Mouse (Mus musculus): ENCODE measurements around the gene Cbfa2t3.
A peak's percentile ranks its signal among the peaks of the same experiment; 100 is the strongest.

The Cbfa2t3 gene

DNA sequence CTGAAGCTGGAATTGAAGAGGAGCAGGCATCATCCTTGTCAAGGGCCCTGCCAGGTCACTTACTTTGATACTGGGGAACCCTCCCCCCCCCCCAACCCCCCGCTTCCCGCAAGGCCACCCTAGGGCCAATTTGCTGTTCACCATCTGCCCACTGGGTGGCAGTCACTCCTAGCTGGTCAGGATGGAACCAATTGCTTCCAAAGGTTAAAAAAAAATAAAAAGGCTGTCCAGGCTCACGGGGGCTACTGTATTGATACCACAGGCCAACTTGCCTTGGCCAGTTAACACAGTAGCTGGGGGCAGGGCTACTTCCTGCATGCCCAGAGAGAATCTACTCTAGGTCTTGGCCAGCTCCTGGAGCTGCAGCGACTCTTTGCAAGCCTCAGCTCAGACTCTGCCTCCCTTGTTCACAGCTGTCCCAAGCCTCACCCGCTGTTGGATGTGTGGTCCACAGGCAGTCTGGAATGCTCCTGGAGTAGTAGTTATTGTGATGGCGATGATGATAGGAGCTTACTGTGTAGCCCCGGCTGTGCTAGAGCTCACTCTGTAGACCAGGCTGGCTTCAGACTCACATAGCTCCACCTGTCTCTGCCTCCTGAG, 80.9 kb downstream of the Cbfa2t3 start:
- no peak for TF ChIP-seq NANOG (IDR thresholded peaks at IDR 0.05; ENCODE audit: borderline replicate concordance, low read length)
- peak; percentile 20 for TF ChIP-seq CTCF (conservative IDR thresholded peaks at IDR 0.05; ENCODE audit: low read length)
- no peak for TF ChIP-seq POU5F1 (IDR thresholded peaks at IDR 0.05; ENCODE audit: borderline replicate concordance, low read length)
- Histone ChIP-seq H3K4me1 (replicated peaks; ENCODE audit: low read depth, low read length) (peaks cover 7% of the 10 kb centered on the region; the same call in 1 of the 2 replicates), H3K4me3 (replicated peaks; ENCODE audit: low read length) (no peak overlapping the region)

DNA sequence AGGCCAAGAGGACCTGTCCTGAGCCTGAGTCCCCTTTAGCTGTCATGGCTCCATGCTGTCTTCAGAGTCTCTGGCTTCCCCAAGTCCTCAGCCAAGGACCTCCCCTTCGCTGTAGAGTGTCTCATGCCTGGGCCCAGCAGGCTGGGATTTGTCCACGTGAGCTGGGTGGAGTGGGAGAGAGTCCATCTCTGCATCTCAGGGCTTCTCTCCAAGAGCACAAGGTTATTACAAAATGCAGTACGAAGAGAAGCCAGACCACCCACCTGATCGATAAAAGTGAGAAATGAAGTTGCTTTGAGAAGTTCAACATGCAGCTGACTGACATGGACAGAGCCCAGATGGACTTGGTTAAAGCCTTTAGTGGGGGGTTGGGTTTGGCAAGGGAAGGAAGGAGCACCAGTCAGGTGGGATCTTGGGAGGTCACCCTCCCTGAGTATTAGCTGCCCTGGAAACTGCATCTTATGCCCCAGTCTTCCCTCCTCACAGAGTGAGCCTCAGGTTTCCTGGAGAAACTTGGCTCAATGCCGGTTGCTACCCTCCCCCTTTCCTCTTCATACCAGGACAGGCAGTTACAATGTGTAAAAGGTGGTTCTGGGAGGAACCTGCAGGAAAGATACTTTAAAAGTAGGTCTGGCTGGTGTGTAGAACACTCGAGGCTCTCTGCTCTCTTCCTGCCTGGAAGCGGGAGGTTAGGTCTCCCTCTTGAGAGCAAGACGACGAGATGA, 82.6 kb downstream of the Cbfa2t3 start:
- peaks cover 30% of the 10 kb centered on the region for H3K36me3 ChIP-seq (ENCODE audit: insufficient read depth, low read length)
- TF ChIP-seq POU5F1 (IDR thresholded peaks at IDR 0.05; ENCODE audit: borderline replicate concordance, low read length) (no peak), CTCF (conservative IDR thresholded peaks at IDR 0.05; ENCODE audit: low read length) (no peak), NANOG (IDR thresholded peaks at IDR 0.05; ENCODE audit: borderline replicate concordance, low read length) (no peak)

More for the DNA sequence above, 80.9 kb downstream of the Cbfa2t3 start:
- no peaks in the 10 kb centered on the region for H3K27me3 ChIP-seq (ENCODE audit: insufficient read depth, low read length)
- peaks cover 29% of the 10 kb centered on the region for H3K36me3 ChIP-seq (ENCODE audit: insufficient read depth, low read length)
- no peaks in the 10 kb centered on the region for H3K9me3 ChIP-seq (ENCODE audit: low read length)

DNA sequence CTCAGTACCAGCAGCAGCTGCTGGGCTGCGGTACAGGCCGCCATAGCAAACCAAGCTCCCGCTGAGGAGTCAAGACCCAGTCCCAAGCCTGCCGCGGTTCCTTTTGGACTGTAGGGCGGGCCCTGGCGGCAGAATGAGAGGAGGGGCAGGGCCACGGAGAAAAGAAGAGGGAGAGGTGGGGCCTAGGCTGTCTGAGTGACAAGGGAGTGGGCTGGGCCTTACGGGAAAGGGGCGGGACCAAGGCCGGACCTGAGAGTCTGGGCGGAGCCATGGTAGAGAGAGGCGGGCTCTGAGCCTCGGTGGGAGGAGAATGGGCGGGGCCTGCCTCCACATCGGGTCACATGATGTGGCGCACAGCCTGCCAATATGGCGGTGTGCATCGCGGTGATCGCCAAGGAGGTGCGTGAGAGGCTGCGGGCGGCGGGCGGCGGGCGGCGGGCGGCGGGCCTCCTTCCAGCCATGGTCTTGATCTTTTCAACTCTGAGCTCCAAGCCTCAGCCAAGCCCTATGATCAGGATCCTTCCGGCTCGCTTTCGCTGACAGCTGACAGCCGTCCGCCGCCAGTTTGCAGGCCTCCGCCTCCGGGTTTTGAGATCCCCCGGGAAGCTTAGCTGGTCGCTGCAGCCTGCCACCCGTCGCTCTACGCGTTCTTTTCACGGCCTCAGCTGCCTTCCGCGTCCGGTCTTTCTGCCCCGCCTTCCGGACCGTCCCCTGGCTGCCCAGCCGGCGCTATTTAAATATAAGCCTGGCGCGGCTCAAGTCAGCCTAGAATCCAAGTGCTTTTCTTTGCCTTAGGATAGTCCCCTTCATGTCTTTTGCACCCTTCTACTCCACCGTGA, 87.4 kb downstream of the Cbfa2t3 start, which contains the start of the genes Galns and Trappc2l:
Galns (minus strand) TSS at position 169 of the 839 bp plus-strand sequence.
Trappc2l (plus strand) TSS at position 346 of the 839 bp plus-strand sequence.
- Histone ChIP-seq H3K9me3 (ENCODE audit: low read length) (no peaks in the 10 kb centered on the region), H3K27me3 (ENCODE audit: insufficient read depth, low read length) (no peaks in the 10 kb centered on the region), H3K4me3 (replicated peaks; ENCODE audit: low read length) (peak within 1 kb of the TSS; percentile 87), H3K4me1 (replicated peaks; ENCODE audit: low read depth, low read length) (peaks cover 22% of the 10 kb centered on the region), H3K36me3 (ENCODE audit: insufficient read depth, low read length) (peaks cover 30% of the 10 kb centered on the region)
- TF ChIP-seq CTCF (conservative IDR thresholded peaks at IDR 0.05; ENCODE audit: low read length) = 0 out of 2 replicates have a peak, but pooled peaks have one; percentile 1
- TF ChIP-seq POU5F1 (IDR thresholded peaks at IDR 0.05; ENCODE audit: borderline replicate concordance, low read length) = no peak
- TF ChIP-seq NANOG (IDR thresholded peaks at IDR 0.05; ENCODE audit: borderline replicate concordance, low read length) = no peak

More for the DNA sequence above, 82.6 kb downstream of the Cbfa2t3 start:
- Histone ChIP-seq H3K4me3 (replicated peaks; ENCODE audit: low read length) (no peak overlapping the region), H3K4me1 (replicated peaks; ENCODE audit: low read depth, low read length) (peaks cover 20% of the 10 kb centered on the region), H3K9me3 (ENCODE audit: low read length) (no peaks in the 10 kb centered on the region), H3K27me3 (ENCODE audit: insufficient read depth, low read length) (no peaks in the 10 kb centered on the region)

DNA sequence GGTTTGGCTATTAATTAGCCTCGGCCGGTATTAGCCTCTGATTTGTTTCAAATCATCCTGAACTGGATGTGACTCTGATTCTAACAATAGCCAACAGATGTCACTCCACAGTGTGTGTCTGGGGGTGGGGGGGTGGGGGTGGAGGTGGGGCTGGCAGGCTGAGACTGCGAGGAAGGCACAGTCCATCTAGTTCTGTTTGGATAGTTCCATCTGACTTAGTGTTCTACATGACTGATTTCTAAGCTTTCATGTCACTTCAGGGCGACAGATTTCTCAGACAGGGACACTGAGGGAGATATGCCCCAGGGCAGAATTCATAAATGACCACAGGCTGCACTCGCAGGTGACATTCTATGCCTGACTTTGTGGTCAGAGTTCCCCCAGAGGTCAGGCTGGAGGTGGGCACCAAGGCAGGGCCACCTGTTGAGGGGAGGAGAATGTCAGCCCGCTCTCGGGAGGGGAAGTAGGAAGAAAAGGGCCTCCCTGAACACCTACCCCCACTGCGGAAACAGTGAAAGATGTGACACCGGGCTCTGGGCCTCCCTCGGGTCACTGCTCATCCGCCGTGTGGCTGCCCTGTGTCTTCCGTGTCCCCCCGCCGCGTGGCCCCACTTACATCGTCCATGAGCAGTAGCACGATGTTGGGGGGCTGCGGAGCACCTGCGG, 88.2 kb downstream of the Cbfa2t3 start:
- no peaks in the 10 kb centered on the region for H3K27me3 ChIP-seq (ENCODE audit: insufficient read depth, low read length)
- TF ChIP-seq POU5F1 (IDR thresholded peaks at IDR 0.05; ENCODE audit: borderline replicate concordance, low read length) = no peak
- TF ChIP-seq CTCF (conservative IDR thresholded peaks at IDR 0.05; ENCODE audit: low read length) = no peak
- TF ChIP-seq NANOG (IDR thresholded peaks at IDR 0.05; ENCODE audit: borderline replicate concordance, low read length) = no peak
- peaks cover 25% of the 10 kb centered on the region for H3K36me3 ChIP-seq (ENCODE audit: insufficient read depth, low read length)
- H3K4me3 ChIP-seq (replicated peaks; ENCODE audit: low read length) = peak overlapping the region; percentile 83
- no peaks in the 10 kb centered on the region for H3K9me3 ChIP-seq (ENCODE audit: low read length)
- H3K4me1 ChIP-seq (replicated peaks; ENCODE audit: low read depth, low read length) = peaks cover 22% of the 10 kb centered on the region

DNA sequence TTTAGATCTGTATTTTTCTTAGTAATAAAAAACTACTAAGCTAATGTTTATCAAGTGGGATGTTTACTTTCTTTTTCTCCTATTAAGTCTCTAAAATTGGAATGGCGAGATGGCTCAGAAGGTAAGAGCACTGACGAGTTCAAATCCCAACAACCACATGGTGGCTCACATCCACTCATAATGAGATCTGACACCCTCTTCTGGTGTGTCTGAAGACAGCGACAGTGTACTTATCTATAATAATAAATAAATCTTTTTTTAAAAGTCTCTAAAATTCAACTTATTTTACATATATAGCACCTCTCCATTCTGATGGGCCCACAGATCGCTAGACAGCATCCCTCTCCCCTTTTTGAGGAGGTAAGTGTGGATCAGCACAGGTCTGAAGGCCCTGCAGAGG, 88.7 kb downstream of the Cbfa2t3 start:
- H3K4me1 ChIP-seq (replicated peaks; ENCODE audit: low read depth, low read length) = peaks cover 22% of the 10 kb centered on the region
- H3K9me3 ChIP-seq (ENCODE audit: low read length) = no peaks in the 10 kb centered on the region
- no peak for TF ChIP-seq NANOG (IDR thresholded peaks at IDR 0.05; ENCODE audit: borderline replicate concordance, low read length)
- TF ChIP-seq CTCF (conservative IDR thresholded peaks at IDR 0.05; ENCODE audit: low read length) = no peak
- TF ChIP-seq POU5F1 (IDR thresholded peaks at IDR 0.05; ENCODE audit: borderline replicate concordance, low read length) = no peak
- peaks cover 20% of the 10 kb centered on the region for H3K36me3 ChIP-seq (ENCODE audit: insufficient read depth, low read length)
- H3K4me3 ChIP-seq (replicated peaks; ENCODE audit: low read length) = no peak overlapping the region
- no peaks in the 10 kb centered on the region for H3K27me3 ChIP-seq (ENCODE audit: insufficient read depth, low read length)

DNA sequence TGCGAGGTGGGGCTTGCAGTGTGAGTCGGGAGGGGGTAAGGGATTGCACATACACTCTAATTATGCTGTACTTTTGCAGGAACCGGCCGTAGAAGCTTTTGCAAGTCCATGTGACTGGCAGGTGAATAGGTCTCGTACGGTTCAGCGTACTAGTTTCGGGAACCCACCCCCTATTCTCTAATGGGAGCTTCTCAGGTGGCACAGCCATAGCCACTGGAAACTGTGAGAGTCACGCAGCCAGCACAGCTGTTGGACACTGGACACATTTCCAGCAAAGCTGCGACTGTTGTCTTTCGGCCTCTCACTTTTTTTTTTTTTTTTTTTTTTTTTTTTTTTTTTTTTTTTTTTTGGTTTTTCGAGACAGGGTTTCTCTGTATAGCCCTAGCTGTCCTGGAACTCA, 92.1 kb downstream of the Cbfa2t3 start:
- Histone ChIP-seq H3K4me1 (replicated peaks; ENCODE audit: low read depth, low read length) (peaks cover 9% of the 10 kb centered on the region), H3K9me3 (ENCODE audit: low read length) (no peaks in the 10 kb centered on the region), H3K36me3 (ENCODE audit: insufficient read depth, low read length) (no peaks in the 10 kb centered on the region), H3K27me3 (ENCODE audit: insufficient read depth, low read length) (no peaks in the 10 kb centered on the region), H3K4me3 (replicated peaks; ENCODE audit: low read length) (no peak overlapping the region)
- no peak for TF ChIP-seq POU5F1 (IDR thresholded peaks at IDR 0.05; ENCODE audit: borderline replicate concordance, low read length)
- TF ChIP-seq NANOG (IDR thresholded peaks at IDR 0.05; ENCODE audit: borderline replicate concordance, low read length) = no peak
- TF ChIP-seq CTCF (conservative IDR thresholded peaks at IDR 0.05; ENCODE audit: low read length) = no peak

DNA sequence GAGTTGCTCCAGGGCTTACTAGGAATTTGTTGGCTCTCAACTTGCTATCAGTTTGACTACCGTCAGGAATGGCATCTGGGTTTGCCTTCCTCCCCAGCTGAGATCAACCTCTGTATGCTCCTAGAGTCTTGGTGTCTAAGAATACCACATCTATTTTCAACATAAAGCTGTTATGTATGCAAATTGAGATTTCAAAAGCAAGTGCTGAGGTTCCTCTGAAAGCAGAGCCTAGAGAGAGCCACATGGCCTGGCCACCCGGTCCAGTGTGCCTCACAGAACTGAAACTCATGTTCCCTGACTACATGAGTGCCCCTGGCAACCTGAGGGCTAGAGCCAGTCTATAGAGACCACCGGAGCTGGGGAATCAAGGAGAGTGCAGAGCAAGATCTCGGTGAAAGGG, 93.5 kb downstream of the Cbfa2t3 start:
- no peak overlapping the region for H3K4me3 ChIP-seq (replicated peaks; ENCODE audit: low read length)
- no peak for TF ChIP-seq NANOG (IDR thresholded peaks at IDR 0.05; ENCODE audit: borderline replicate concordance, low read length)
- TF ChIP-seq POU5F1 (IDR thresholded peaks at IDR 0.05; ENCODE audit: borderline replicate concordance, low read length) = no peak
- TF ChIP-seq CTCF (conservative IDR thresholded peaks at IDR 0.05; ENCODE audit: low read length) = no peak
- no peaks in the 10 kb centered on the region for H3K36me3 ChIP-seq (ENCODE audit: insufficient read depth, low read length)
- no peaks in the 10 kb centered on the region for H3K27me3 ChIP-seq (ENCODE audit: insufficient read depth, low read length)
- no peaks in the 10 kb centered on the region for H3K9me3 ChIP-seq (ENCODE audit: low read length)
- peaks cover 3% of the 10 kb centered on the region; the same call in 1 of the 2 replicates for H3K4me1 ChIP-seq (replicated peaks; ENCODE audit: low read depth, low read length)

Measured in E14TG2a.4 (cell line).